Mouse (Mus musculus) mesoderm, embryonic 11.5 days (tissue): ENCODE measurements around the gene Gm6899.

Experiments
- DNase-seq: peaks from one replicate; pipeline ENCODE4 v3.0.0-alpha.2; 2012; ENCODE audit warnings: low read depth, low spot score

The Gm6899 gene

DNA sequence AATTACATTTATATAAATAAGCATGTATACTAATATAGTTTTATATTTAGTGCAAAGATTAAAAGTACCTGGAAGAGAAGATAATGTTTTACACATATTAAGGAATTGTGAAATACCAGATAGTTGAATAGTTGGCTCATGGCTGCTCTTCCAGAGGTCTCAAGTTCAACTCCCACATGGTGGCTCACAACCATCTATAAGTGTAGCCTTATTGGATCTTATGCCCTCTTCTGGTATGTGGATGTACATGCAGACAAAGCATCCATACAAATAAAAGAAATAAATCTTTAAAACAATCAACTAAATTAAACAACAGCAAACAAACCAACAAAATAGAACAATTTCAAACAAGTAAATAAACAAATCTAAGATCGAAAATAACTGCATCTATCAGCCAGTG is 49.1 kb downstream of the Gm6899 start:
- no peak for DNase-seq
